Mouse (Mus musculus) heart, adult 2 months (tissue): ENCODE results near the gene Ndufaf8. TPM values are rescaled to one million over a fixed set of nuclear protein-coding genes. Genes with fewer than 3 reads are reported as not detected.

ENCODE experiments used
- DNase-seq, 2 experiments: peaks; one replicate each; pipeline ENCODE4 v3.0.0; 2021
- H3K27ac ChIP-seq: fragments of 200-600 bp; 2 replicates; pipeline ENCODE4 v1.8.1; 2022
- H3K27me3 ChIP-seq: fragments of 200-500 bp; 2 replicates; pipeline ENCODE4 v1.6.1; 2012; ENCODE audit warnings: mild to moderate bottlenecking, low read length, inconsistent platforms, mixed read lengths; ENCODE audit not compliant: control insufficient read depth, insufficient read depth
- H3K36me3 ChIP-seq: fragments of 200-500 bp; 2 replicates; pipeline ENCODE4 v1.6.1; 2012; ENCODE audit warnings: low read length, inconsistent platforms; ENCODE audit not compliant: control insufficient read depth, insufficient read depth
- H3K4me1 ChIP-seq: fragments of 200-500 bp; 2 replicates; pipeline ENCODE4 v1.6.1; 2011; ENCODE audit warnings: low read length; ENCODE audit not compliant: control insufficient read depth, insufficient read depth
- H3K4me3 ChIP-seq: fragments of 200-600 bp; 2 replicates; pipeline ENCODE4 v1.8.1; 2022
- H3K79me2 ChIP-seq: fragments of 200-500 bp; replicated peaks from 2 replicates; pipeline ENCODE4 v1.6.1; 2012; ENCODE audit warnings: mild to moderate bottlenecking, inconsistent platforms, low read length, moderate library complexity, mixed read lengths; ENCODE audit not compliant: control insufficient read depth, insufficient read depth
- H3K9ac ChIP-seq: fragments of 200-500 bp; 2 replicates; pipeline ENCODE4 v1.6.1; 2012; ENCODE audit warnings: low read depth, mild to moderate bottlenecking, control low read depth, inconsistent platforms, low read length, mixed read lengths
- CTCF ChIP-seq: fragments of 200-600 bp; IDR thresholded peaks from 2 replicates; pipeline ENCODE4 v1.8.1; 2022; ENCODE audit warnings: antibody characterized with exemption, mild to moderate bottlenecking, moderate library complexity
- EP300 ChIP-seq: fragments of 200-500 bp; IDR thresholded peaks from 2 replicates; pipeline ENCODE4 v1.6.1; 2011; ENCODE audit warnings: low read depth, low read length, control low read depth; ENCODE audit not compliant: insufficient read depth
- POLR2A ChIP-seq: fragments of 200-500 bp; IDR thresholded peaks from 2 replicates; pipeline ENCODE4 v1.6.1; 2011; ENCODE audit warnings: mild to moderate bottlenecking, low read depth, low read length, control low read depth; ENCODE audit not compliant: insufficient read depth
- WGBS: fragments of 180-500 bp; shearing (Covaris S2); methylation state at CpG from one replicate; pipeline ENCODE4 v1.1.7; 2018; 5-methylcytosine and 5-hydroxymethylcytosine counted together
- intact Hi-C: fragments of 180-260 bp; cut with DNase I; formaldehyde crosslinking; loops from one replicate; pipeline ENCODE4 v1.15.1; 2025
- polyA plus RNA-seq: library from polyadenylated mRNA; depleted of rRNA; stranded (reverse); fragments of >200 nt; gene quantifications from 2 replicates; pipeline ENCODE4 v1.2.3, GENCODE M21; 2012
- total RNA-seq, 2 experiments: library from RNA; stranded (reverse); gene quantifications; 2 replicates each; pipeline ENCODE4 v1.2.3; 2021

Ndufaf8 gene
- total and polyA plus RNA-seq, 3 experiments: 51.0 to 93.9 (median 82.7) TPM

GRCm38 (mm10) chr11:120109558-120110210, 11.0 kb downstream of the Ndufaf8 start:
- intact Hi-C loops: loop anchor here (2.0 to 10.0 kb wide), 2 partner anchors 59 to 315 kb away; no protein-coding TSS in a partner anchor
- Histone ChIP-seq H3K79me2 (no peaks in the 10 kb centered on the region), H3K9ac (no peak overlapping the region), H3K4me3 (no peak overlapping the region), H3K27me3 (no peaks in the 10 kb centered on the region), H3K27ac (no peak overlapping the region), H3K4me1 (peaks cover 2% of the 10 kb centered on the region; the same call in 1 of the 2 replicates), H3K36me3 (no peaks in the 10 kb centered on the region)
- no peak for DNase-seq
- no peak for TF ChIP-seq POLR2A
- no peak for TF ChIP-seq CTCF
- no peak for TF ChIP-seq EP300
- WGBS: 86% methylated on average over 14 of the region's 14 CpGs

- no peaks in the 10 kb centered on the region for H3K36me3 ChIP-seq
- no peak overlapping the region for H3K27ac ChIP-seq
- no peak for DNase-seq
- intact Hi-C loops: loop anchor here (2.0 to 10.0 kb wide), 2 partner anchors 58 to 314 kb away; no protein-coding TSS in a partner anchor
- no peaks in the 10 kb centered on the region for H3K79me2 ChIP-seq
- H3K4me1 ChIP-seq: peaks cover 2% of the 10 kb centered on the region; the same call in 1 of the 2 replicates
- no peaks in the 10 kb centered on the region for H3K27me3 ChIP-seq
- no peak overlapping the region for H3K9ac ChIP-seq
- TF ChIP-seq POLR2A (no peak), CTCF (no peak), EP300 (no peak)
- no peak overlapping the region for H3K4me3 ChIP-seq
- 68% methylated on average over 7 of the region's 7 CpGs for WGBS
Observed at GRCm38 (mm10) chr11:120110554-120110953, 11.8 kb downstream of the Ndufaf8 start.

- no peak overlapping the region for H3K27ac ChIP-seq
- H3K4me3 ChIP-seq: no peak overlapping the region
- peaks cover 2% of the 10 kb centered on the region; the same call in 1 of the 2 replicates for H3K4me1 ChIP-seq
- 21% methylated on average over 2 of the region's 2 CpGs for WGBS
- intact Hi-C loops: loop anchor here (1.0 to 10.0 kb wide), 3 partner anchors 58 to 314 kb away; no protein-coding TSS in a partner anchor
- H3K79me2 ChIP-seq: no peaks in the 10 kb centered on the region
- TF ChIP-seq CTCF (peak; percentile 87), EP300 (peak; percentile 87), POLR2A (no peak)
- DNase-seq: peak; percentile 56 to 74
- H3K27me3 ChIP-seq: no peaks in the 10 kb centered on the region
- H3K9ac ChIP-seq: no peak overlapping the region
- no peaks in the 10 kb centered on the region for H3K36me3 ChIP-seq
Observed at GRCm38 (mm10) chr11:120111033-120111432, 12.3 kb downstream of the Ndufaf8 start.

- H3K4me3 ChIP-seq: no peak overlapping the region
- H3K79me2 ChIP-seq: no peaks in the 10 kb centered on the region
- H3K27me3 ChIP-seq: no peaks in the 10 kb centered on the region
- no peaks in the 10 kb centered on the region for H3K36me3 ChIP-seq
- no peak overlapping the region for H3K27ac ChIP-seq
- peak in 1 of 2 experiments; percentile 42 for DNase-seq
- no peak for TF ChIP-seq CTCF
- no peak for TF ChIP-seq EP300
- no peak for TF ChIP-seq POLR2A
- H3K4me1 ChIP-seq: peaks cover 2% of the 10 kb centered on the region; the same call in 1 of the 2 replicates
- H3K9ac ChIP-seq: no peak overlapping the region
- intact Hi-C loops: loop anchor here (2.0 to 10.0 kb wide), 2 partner anchors 95 to 313 kb away; no protein-coding TSS in a partner anchor
- 73% methylated on average over 4 of the region's 4 CpGs for WGBS
Observed at GRCm38 (mm10) chr11:120112136-120112535, 13.4 kb downstream of the Ndufaf8 start.

GRCm38 (mm10) chr11:120114488-120115215, 15.9 kb downstream of the Ndufaf8 start:
- no peak overlapping the region for H3K4me3 ChIP-seq
- peaks cover 2% of the 10 kb centered on the region; the same call in 1 of the 2 replicates for H3K4me1 ChIP-seq
- H3K36me3 ChIP-seq: no peaks in the 10 kb centered on the region
- WGBS: 96% methylated on average over 21 of the region's 21 CpGs
- intact Hi-C loops: loop anchor here (10.0 kb wide), 1 partner anchor 310 kb away; no protein-coding TSS in a partner anchor
- no peaks in the 10 kb centered on the region for H3K79me2 ChIP-seq
- TF ChIP-seq EP300 (no peak), CTCF (no peak), POLR2A (no peak)
- no peak for DNase-seq
- no peaks in the 10 kb centered on the region for H3K27me3 ChIP-seq
- H3K9ac ChIP-seq: no peak overlapping the region
- no peak overlapping the region for H3K27ac ChIP-seq
